Mouse (Mus musculus): ENCODE results near the gene Fam222a. TPM values are rescaled to one million over a fixed set of nuclear protein-coding genes. Genes with fewer than 3 reads are reported as not detected.

Gene Fam222a
- total RNA-seq, 2 experiments from 2014 or later = 7.6 to 7.8 TPM

GRCm38 (mm10) chr5:114557765-114558731 lies 9.8 kb upstream of the Fam222a start:
- no peak for DNase-seq (ENCODE audit: low spot score in 2 of 2)

- DNase-seq (ENCODE audit: low spot score in 2 of 2) = no peak
Observed at GRCm38 (mm10) chr5:114560533-114560936, 7.3 kb upstream of the Fam222a start.

- DNase-seq (ENCODE audit: low spot score in 2 of 2) = no peak
Observed at GRCm38 (mm10) chr5:114560965-114561364, 6.9 kb upstream of the Fam222a start.

- DNase-seq (ENCODE audit: low spot score in 2 of 2) = no peak
Observed at GRCm38 (mm10) chr5:114563994-114564393, 3.8 kb upstream of the Fam222a start.

- no peak for DNase-seq (ENCODE audit: low spot score in 2 of 2)
Observed at GRCm38 (mm10) chr5:114565305-114565704, 2.5 kb upstream of the Fam222a start.

GRCm38 (mm10) chr5:114565751-114566150 lies 2.1 kb upstream of the Fam222a start:
- DNase-seq (ENCODE audit: low spot score in 2 of 2) = no peak

- peak in 1 of 2 experiments; percentile 4 for DNase-seq (ENCODE audit: low spot score in 2 of 2)
Observed at GRCm38 (mm10) chr5:114566461-114566860, 1.4 kb upstream of the Fam222a start.

- peak; percentile 92 to 94 for DNase-seq (ENCODE audit: low spot score in 2 of 2)
Observed at GRCm38 (mm10) chr5:114567075-114567517, 720 bp upstream of the Fam222a start.

GRCm38 (mm10) chr5:114568818-114569217 lies 1.0 kb downstream of the Fam222a start:
- no peak for DNase-seq (ENCODE audit: low spot score in 2 of 2)

GRCm38 (mm10) chr5:114569918-114570670 lies 2.3 kb downstream of the Fam222a start:
- DNase-seq (ENCODE audit: low spot score in 2 of 2) = peak; percentile 76 to 87

- no peak for DNase-seq (ENCODE audit: low spot score in 2 of 2)
Observed at GRCm38 (mm10) chr5:114570791-114571450, 3.1 kb downstream of the Fam222a start.

- DNase-seq (ENCODE audit: low spot score in 2 of 2) = no peak
Observed at GRCm38 (mm10) chr5:114571451-114572030, 3.7 kb downstream of the Fam222a start.

- no peak for DNase-seq (ENCODE audit: low spot score in 2 of 2)
Observed at GRCm38 (mm10) chr5:114572997-114573396, 5.2 kb downstream of the Fam222a start.

- no peak for DNase-seq (ENCODE audit: low spot score in 2 of 2)
Observed at GRCm38 (mm10) chr5:114573920-114574628, 6.3 kb downstream of the Fam222a start.

- DNase-seq (ENCODE audit: low spot score in 2 of 2) = no peak
Observed at GRCm38 (mm10) chr5:114575010-114575409, 7.2 kb downstream of the Fam222a start.

GRCm38 (mm10) chr5:114575530-114575929 lies 7.7 kb downstream of the Fam222a start:
- no peak for DNase-seq (ENCODE audit: low spot score in 2 of 2)

- DNase-seq (ENCODE audit: low spot score in 2 of 2) = peak in 1 of 2 experiments; percentile 78
Observed at GRCm38 (mm10) chr5:114575986-114576605, 8.3 kb downstream of the Fam222a start.

- peak in 1 of 2 experiments; percentile 79 for DNase-seq (ENCODE audit: low spot score in 2 of 2)
Observed at GRCm38 (mm10) chr5:114578361-114578760, 10.5 kb downstream of the Fam222a start.

GRCm38 (mm10) chr5:114579714-114580357 lies 12.0 kb downstream of the Fam222a start:
- DNase-seq (ENCODE audit: low spot score in 2 of 2) = peak in 1 of 2 experiments; percentile 71

Data from layer of hippocampus, postnatal 14 days (tissue).